ENCODE assay signal across 9 mouse cellular contexts in genomic region chrX:72656230-72656898, GRCm38 (mm10). TPM values are rescaled to one million over a fixed set of nuclear protein-coding genes. Genes with fewer than 3 reads are reported as not detected.
A peak's percentile ranks its signal among the peaks of the same experiment; 100 is the strongest.
DNase-seq lines count a peak whose midpoint lies in the region; ATAC-seq and TF ChIP-seq lines count a peak whose summit lies in the region.
"Had no signal": no experiment of that assay in that cellular context is flagged by ENCODE, and none has a peak within 500 bp of the region (broad histone marks: within the 10 kb centered on the region; RNA-seq: fewer than 3 reads in every experiment).

Gene Gabra3 (minus strand): TSS chrX:72656848.

- peak within 1 kb of the TSS; percentile 39 for H3K4me2 ChIP-seq in kidney, postnatal 0 days (ENCODE audit: low read length)
- H3K4me2 ChIP-seq in embryonic facial prominence, embryonic 11.5 days (ENCODE audit: low read depth, low read length), result peak within 1 kb of the TSS; percentile 49
- peak within 1 kb of the TSS; percentile 50 for H3K4me2 ChIP-seq in intestine, embryonic 16.5 days (ENCODE audit: low read depth, low read length)
- H3K4me2 ChIP-seq in myocyte (ENCODE audit: low read depth), result peak within 1 kb of the TSS; percentile 48
- H3K4me2 ChIP-seq: liver, embryonic 13.5 days had no signal

- H3K27me3 ChIP-seq in kidney, postnatal 0 days (ENCODE audit: insufficient read depth, low read length), result no peaks in the 10 kb centered on the region
- H3K27me3 ChIP-seq in embryonic facial prominence, embryonic 11.5 days (ENCODE audit: control insufficient read depth, insufficient read depth, low read length), result no peaks in the 10 kb centered on the region
- no peaks in the 10 kb centered on the region for H3K27me3 ChIP-seq in intestine, embryonic 16.5 days (replicated peaks; ENCODE audit: control insufficient read depth, insufficient read depth, low read length)
- no peaks in the 10 kb centered on the region for H3K27me3 ChIP-seq in myocyte (ENCODE audit: control insufficient read depth, insufficient read depth, insufficient read length)

- no peaks in the 10 kb centered on the region for H3K9me3 ChIP-seq in kidney, postnatal 0 days (replicated peaks; ENCODE audit: low read length)
- H3K9me3 ChIP-seq in embryonic facial prominence, embryonic 11.5 days (replicated peaks; ENCODE audit: control insufficient read depth, low read length), result no peaks in the 10 kb centered on the region
- H3K9me3 ChIP-seq in intestine, embryonic 16.5 days (ENCODE audit: control insufficient read depth, low read length), result no peaks in the 10 kb centered on the region
- H3K9me3 ChIP-seq: liver, embryonic 13.5 days had no signal

- H3K4me1 ChIP-seq in kidney, postnatal 0 days (replicated peaks; ENCODE audit: insufficient read depth, low read length), result no peaks in the 10 kb centered on the region
- H3K4me1 ChIP-seq in embryonic facial prominence, embryonic 11.5 days (ENCODE audit: control insufficient read depth, insufficient read depth, low read length), result no peaks in the 10 kb centered on the region
- no peaks in the 10 kb centered on the region for H3K4me1 ChIP-seq in intestine, embryonic 16.5 days (ENCODE audit: control insufficient read depth, insufficient read depth, low read length)
- H3K4me1 ChIP-seq: liver, embryonic 13.5 days had no signal

- no peak within 1 kb of the TSS for H3ac ChIP-seq in myocyte (ENCODE audit: control insufficient read depth, insufficient read length)

- peak within 1 kb of the TSS; percentile 14 for H3K4me3 ChIP-seq in kidney, postnatal 0 days (replicated peaks; ENCODE audit: low read depth, low read length)
- peak within 1 kb of the TSS; percentile 30 for H3K4me3 ChIP-seq in embryonic facial prominence, embryonic 11.5 days (ENCODE audit: low read depth, low read length)
- H3K4me3 ChIP-seq in intestine, embryonic 16.5 days (ENCODE audit: low read length), result peak within 1 kb of the TSS; percentile 36
- H3K4me3 ChIP-seq in myocyte, result no peak within 1 kb of the TSS
- H3K4me3 ChIP-seq: liver, embryonic 13.5 days had no signal

- no peak within 1 kb of the TSS for H3K27ac ChIP-seq in kidney, postnatal 0 days
- H3K27ac ChIP-seq in embryonic facial prominence, embryonic 11.5 days (replicated peaks; ENCODE audit: low read depth, low read length), result 0 out of 2 replicates have a peak within 1 kb of the TSS, but pooled peaks have one; percentile 28
- H3K27ac ChIP-seq in intestine, embryonic 16.5 days (ENCODE audit: low read length), result no peak within 1 kb of the TSS
- H3K27ac ChIP-seq: liver, embryonic 13.5 days had no signal

- no peak for TF ChIP-seq CTCF in kidney, postnatal 0 days (IDR thresholded peaks at IDR 0.05; ENCODE audit: low read depth)

- H3K79me2 ChIP-seq in myocyte (ENCODE audit: control insufficient read depth, insufficient read depth), result no peaks in the 10 kb centered on the region

- no peak for TF ChIP-seq POLR2A in myocyte (IDR thresholded peaks at IDR 0.05; ENCODE audit: insufficient read length, low read depth)

- H3K9ac ChIP-seq in kidney, postnatal 0 days (ENCODE audit: low read depth, low read length), result no peak within 1 kb of the TSS
- H3K9ac ChIP-seq in embryonic facial prominence, embryonic 11.5 days (replicated peaks; ENCODE audit: low read length), result peak within 1 kb of the TSS; percentile 10; the same call in 1 of the 2 replicates
- 0 out of 2 replicates have a peak within 1 kb of the TSS, but pooled peaks have one; percentile 24 for H3K9ac ChIP-seq in intestine, embryonic 16.5 days (ENCODE audit: low read depth, low read length)
- H3K9ac ChIP-seq: liver, embryonic 13.5 days had no signal

- WGBS in kidney, postnatal 0 days, result 32% methylated on average over 4 of the region's 4 CpGs
- 6% methylated on average over 4 of the region's 4 CpGs for WGBS in embryonic facial prominence, embryonic 11.5 days
- WGBS in intestine, embryonic 16.5 days, result 27% methylated on average over 4 of the region's 4 CpGs

- no peaks in the 10 kb centered on the region for H3K36me3 ChIP-seq in kidney, postnatal 0 days (ENCODE audit: insufficient read depth, low read length)
- no peaks in the 10 kb centered on the region for H3K36me3 ChIP-seq in embryonic facial prominence, embryonic 11.5 days (replicated peaks; ENCODE audit: control insufficient read depth, insufficient read depth, low read depth, low read length)
- H3K36me3 ChIP-seq in intestine, embryonic 16.5 days (ENCODE audit: control insufficient read depth, insufficient read depth, low read length), result no peaks in the 10 kb centered on the region
- H3K36me3 ChIP-seq in myocyte (ENCODE audit: control insufficient read depth, insufficient read depth), result no peaks in the 10 kb centered on the region
- H3K36me3 ChIP-seq: liver, embryonic 13.5 days had no signal

- peak; percentile 4 for DNase-seq in kidney, postnatal 0 days (ENCODE audit: low spot score)
- no peak for DNase-seq in kidney, postnatal 25 days
- peak; percentile 51 for DNase-seq in embryonic facial prominence, embryonic 11.5 days (ENCODE audit: low spot score)
- no peak for DNase-seq in lung, postnatal 25 days (ENCODE audit: low spot score)
- DNase-seq in adrenal gland, adult 18-20 months (ENCODE audit: low spot score in 2 of 2), result no peak
- DNase-seq: liver, embryonic 13.5 days had no signal

- no peak for ATAC-seq in kidney, postnatal 0 days (replicated peaks; ENCODE audit: low FRiP score, low read depth)
- no peak for ATAC-seq in embryonic facial prominence, embryonic 11.5 days (replicated peaks; ENCODE audit: insufficient number of reproducible peaks, low FRiP score, low TSS enrichment, low read depth)
- ATAC-seq in intestine, embryonic 16.5 days, result no peak
- ATAC-seq in monocyte, adult 5-6 weeks (replicated peaks; ENCODE audit: insufficient number of reproducible peaks, low FRiP score, low TSS enrichment, poor library complexity, severe bottlenecking), result no peak

TF ChIP-seq in myocyte, 11 proteins besides CTCF, POLR2A, EP300 and RAD21:
- no peak for TF ChIP-seq E2F4 (IDR thresholded peaks at IDR 0.05; ENCODE audit: insufficient read depth)
- no peak for TF ChIP-seq USF1 (IDR thresholded peaks at IDR 0.05; ENCODE audit: low read depth)
- TF ChIP-seq MYOD1 (IDR thresholded peaks at IDR 0.05; ENCODE audit: control insufficient read depth in 1 of 3, insufficient read length in 2 of 3, low read depth in 2 of 3), result no peak
- TF ChIP-seq POLR2AphosphoS2 (IDR thresholded peaks at IDR 0.05; ENCODE audit: insufficient read length, low read depth), result no peak
- TF ChIP-seq MAX (IDR thresholded peaks at IDR 0.05; ENCODE audit: low read depth), result no peak
- TF ChIP-seq TCF12 (IDR thresholded peaks at IDR 0.05; ENCODE audit: insufficient read depth, poor library complexity, severe bottlenecking), result no peak

RNA-seq across cellular contexts. Expression of gene Gabra3, which starts in this region (rescaled TPM):
- 0.64 and 0.68 TPM in 2 replicates for polyA plus RNA-seq in kidney, postnatal 0 days (2015; fragmentation: Nextera tagmentation; extraction: Ambion mirVana)
- polyA plus RNA-seq in embryonic facial prominence, embryonic 11.5 days (2014; fragmentation: Nextera tagmentation; extraction: Ambion mirVana), result 2.1 and 2.6 TPM in 2 replicates
- polyA plus RNA-seq in intestine, embryonic 16.5 days (2015; fragmentation: Nextera tagmentation; extraction: Ambion mirVana), result 2.0 and 2.3 TPM in 2 replicates
- polyA plus RNA-seq in myocyte (2012; fragmentation: generic; extraction: Trizol), result 0.10 TPM
- total RNA-seq in monocyte, adult 5-6 weeks (2017), result not detected in 3 replicates
- 1 to 10 TPM; 1.2 to 2.0 TPM for total RNA-seq in adrenal gland, adult 18-20 months (2021)

Comparison
In these comparisons a context has a peak if more than half of its experiments do, and no peak if none do; other contexts are left out.
1. Peak in DNase-seq, H3K4me3 ChIP-seq and H3K4me2 ChIP-seq in kidney, postnatal 0 days; RNA of the gene not detected or under 1 TPM.